Mouse (Mus musculus): ENCODE results near the gene Ttc9b.

Ttc9b gene

DNA sequence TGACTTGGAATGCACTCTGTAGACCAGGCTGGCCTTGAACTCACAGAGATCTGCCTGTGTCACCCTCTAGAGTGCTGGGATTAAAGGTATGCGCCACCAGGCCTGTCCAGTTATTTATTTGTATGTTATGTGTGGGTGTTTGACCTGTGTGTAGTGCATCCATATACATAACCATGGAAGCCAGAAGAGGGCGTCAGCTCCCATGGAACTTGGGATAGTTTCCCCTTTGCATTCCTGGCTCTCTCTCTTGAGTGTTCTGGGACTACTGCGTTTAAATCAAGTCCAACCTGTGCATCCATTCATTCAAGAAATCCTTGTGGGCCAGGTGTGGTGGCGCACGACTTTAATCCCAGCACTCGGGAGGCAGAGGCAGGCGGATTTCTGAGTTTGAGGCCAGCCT lies 7.2 kb upstream of the Ttc9b start:
- DNase-seq = no peak

DNA sequence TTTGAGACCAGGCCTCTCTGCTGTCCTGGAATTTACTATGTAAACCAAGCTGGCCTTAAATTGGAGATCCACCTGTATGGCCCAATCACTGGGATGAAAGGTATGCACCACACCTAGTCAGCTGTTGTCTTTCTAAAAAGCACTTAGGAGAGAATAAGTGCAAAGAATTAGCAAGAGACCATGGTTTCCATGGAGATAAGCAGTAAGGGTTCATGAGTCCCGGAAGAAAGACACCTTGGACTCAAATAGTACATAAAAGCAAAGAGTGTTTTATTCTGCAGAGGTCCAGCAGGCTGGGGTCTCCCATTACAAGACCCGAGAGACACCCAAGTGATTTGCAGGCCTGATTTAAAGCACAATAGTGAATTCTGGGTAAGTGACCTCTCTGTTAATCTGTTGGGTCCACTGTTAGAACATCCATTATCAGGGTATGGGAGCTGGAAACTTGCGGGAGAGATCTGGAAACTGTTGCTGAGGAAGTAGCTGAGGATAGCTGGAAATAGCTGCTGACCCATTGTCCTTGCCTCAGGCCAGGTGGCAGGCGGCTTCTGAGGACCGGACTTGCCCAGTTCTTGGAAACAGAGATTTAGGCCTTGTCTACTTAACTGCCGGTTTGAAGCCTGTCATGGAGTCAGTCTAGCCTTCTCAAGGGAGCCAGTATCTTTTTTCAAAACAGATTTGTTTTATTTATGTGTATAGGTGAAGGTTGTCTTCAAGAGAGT lies 6.3 kb upstream of the Ttc9b start:
- DNase-seq = no peak

DNA sequence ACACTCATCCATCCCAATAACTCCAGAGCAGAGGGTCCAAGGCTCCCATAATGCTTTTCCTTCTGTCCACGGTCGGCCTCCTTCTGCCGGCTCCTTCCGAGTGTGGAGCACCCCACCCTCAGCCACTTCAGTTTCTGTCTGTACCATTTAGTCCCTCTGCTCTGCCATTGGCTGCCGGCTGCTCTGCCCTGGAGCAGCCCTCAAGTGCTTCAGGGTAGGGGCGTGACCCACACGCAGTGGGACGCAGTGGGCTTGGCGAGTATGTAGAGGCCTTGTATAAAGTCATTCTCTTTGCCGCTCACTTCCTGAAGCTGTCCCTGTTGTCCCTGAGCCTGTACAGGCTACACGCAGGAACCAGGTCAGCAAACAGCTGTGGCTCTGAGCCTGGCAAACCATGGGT lies 4.0 kb upstream of the Ttc9b start:
- no peak for DNase-seq

DNA sequence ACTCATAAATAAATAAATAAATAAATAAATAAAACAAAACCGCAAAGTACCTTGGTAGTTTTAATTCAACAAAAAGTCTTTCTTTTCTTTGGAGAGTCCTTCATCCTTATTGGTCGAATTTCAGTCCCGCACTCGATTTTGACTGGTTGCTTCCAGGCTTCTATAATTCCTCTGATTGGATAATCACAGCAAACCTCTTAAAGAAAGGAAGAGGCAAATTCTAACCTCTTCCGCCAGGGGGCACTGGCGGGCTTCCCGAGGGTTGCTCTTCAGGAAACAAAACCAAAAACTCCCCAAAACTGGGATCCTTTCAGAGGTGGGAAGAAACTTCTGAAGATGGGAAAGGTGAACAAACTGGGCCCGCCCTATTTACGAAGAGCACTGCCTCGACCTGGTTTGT lies 2.8 kb upstream of the Ttc9b start:
- peak; percentile 77 to 81 for DNase-seq

DNA sequence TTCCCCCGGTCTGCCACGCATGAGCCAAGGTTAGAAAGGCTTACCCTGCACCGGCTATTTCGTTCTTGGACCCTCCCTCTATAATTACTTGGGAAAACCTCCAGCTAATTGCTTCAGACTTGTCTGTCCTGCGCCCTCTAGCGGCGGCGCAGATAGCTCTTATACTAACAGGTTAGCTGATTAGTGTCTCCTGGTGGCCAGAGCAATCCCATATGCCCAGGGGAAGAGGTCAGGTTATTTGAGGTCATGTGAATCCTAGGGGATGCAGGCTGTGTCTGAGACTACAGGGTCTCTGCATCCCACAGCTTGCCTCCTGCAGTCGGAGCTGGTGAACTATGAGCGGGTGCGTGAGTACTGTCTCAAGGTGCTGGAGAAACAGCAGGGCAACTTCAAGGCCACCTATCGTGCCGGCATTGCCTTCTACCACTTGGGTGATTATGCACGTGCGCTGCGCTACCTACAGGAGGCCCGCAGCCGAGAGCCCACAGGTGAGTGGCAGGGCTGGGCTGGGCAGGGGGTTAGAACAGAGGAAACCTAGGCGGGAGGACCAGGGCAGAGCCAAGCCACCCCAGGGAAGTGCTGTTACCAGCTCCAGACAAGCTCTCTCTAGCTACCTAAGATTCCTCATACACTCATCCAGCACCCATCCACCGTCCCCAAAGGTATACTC lies 1.0 kb downstream of the Ttc9b start:
- peak; percentile 27 to 49 for DNase-seq

DNA sequence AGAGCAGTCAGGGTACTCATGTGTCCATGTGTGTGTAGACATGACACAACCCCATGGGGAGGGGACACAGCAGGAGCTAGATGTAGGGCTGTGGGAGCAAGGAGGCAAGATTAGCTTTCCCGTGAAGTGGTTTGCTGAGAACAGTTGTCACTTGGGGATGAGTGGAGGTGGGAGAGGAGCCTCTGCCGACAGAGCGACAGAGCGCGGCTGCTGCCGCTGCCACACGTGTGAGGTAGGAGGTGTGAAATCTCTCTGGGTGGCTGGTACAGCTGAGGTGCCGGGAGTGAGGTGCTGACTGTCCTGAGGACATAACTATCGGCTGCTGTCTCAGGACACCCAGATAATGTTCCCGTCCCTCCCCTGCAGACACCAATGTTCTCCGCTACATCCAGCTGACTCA lies 1.8 kb downstream of the Ttc9b start:
- DNase-seq = no peak

DNA sequence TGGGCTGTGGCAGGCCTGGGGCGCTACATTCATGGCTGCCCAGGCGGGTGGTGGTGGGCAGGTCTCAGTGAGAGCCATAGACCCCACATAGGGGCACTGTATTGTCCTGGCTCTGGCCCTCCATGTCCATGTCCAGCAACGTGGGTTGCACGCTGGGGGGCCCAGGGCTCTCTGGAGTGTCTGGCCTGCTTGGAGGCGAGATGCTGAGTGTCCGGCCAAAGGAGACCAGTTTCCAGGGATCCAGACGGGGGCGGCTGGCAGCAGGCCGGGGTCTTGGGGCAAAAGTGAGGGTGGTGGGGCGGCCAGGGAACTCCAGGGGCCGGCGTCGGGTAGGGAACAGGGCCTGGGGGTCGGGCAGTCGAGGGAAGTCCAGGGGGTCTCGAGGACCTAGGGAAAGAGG lies 2.9 kb downstream of the Ttc9b start:
- DNase-seq = no peak

DNA sequence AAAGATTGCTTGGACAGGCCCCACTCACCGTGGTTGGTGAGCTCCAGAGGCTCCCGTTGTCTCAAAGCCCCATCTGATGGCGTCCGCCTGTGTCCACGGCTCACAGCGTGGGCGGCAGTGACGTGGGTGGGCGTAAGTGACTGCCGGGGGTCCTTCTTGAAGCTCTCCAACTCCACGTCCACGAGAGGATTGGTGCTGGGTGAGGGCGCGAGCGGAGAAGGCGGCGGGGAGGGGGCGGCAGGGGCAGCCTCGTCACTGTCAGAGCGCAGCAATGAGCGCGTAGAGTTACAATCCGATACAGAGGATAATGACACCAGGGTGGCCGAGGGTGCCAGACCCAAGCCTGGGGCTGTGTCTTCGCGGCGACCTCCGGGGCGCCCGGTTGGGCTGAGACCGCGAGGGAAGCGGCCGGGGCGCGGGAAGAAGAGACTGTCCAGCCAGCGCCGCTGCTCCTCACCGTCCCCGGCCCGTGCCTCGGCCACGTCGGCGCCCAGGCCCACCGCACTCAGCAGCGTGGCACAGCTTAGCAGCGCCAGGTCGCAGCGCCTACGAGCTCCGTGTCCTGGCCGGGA lies 4.2 kb downstream of the Ttc9b start:
- no peak for DNase-seq

DNA sequence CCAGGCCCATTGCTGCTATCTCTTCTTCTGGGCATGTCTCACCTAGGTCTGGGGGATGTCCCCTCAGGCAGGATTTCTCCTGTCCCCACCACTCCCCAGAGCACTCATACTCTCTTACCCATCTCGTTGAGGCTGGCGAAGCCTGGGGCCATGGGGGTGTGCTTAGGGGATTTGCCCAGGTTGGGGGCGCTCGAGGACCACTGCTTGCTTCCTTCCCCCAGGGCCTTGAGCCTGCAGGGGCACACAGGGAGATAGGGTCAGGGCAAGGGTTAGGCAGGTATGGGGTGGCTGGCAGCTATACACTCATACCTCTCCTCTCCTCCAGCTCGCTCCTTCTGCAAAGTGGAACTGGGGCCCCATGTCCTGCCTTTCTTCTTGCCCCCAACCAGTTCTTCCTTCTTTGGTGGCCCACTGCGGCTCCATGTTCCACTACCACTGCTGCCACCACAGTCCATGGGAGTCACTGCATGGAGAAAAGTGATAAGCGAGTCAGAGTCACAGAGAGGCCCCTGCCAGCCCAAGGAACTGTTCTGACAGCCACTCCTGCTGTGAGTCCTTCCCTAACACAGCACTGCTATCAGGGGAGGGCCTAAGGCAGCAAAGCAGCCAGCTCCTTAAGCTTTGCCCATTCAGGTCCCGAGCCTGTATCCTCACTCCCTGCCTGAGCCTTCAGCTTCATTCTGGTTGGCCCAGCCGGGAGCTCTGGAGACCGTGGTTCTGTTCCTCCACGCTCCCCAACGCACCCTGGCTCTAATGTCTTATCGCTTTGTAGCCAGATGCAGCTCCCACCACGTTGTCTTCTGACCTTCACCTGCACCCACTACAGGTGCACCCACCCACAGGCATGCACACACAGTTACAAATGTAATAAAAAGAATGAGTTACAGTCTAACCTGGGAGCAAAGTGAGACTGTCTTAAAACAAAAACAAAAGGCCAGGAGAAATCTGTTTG lies 5.3 kb downstream of the Ttc9b start:
- no peak for DNase-seq

DNA sequence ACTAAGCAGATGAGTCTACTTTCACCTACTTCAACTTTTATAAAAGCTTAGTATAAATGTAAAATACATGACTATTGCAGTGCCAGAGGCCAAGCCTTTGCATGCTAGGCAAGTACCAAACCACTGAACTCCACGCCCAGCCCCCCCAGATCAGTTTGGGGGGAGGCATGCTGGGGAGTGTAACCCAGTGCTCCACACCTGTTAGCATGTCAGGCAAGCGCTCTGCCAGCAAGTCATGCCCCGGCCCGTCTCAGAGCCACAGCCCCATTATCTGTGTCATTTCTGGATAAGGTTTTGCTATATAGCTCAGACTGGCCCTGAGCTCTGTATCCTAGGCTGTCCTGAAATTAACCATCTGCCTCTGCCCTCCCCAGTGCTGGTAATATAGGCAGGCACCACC lies 8.3 kb downstream of the Ttc9b start:
- no peak for DNase-seq

DNA sequence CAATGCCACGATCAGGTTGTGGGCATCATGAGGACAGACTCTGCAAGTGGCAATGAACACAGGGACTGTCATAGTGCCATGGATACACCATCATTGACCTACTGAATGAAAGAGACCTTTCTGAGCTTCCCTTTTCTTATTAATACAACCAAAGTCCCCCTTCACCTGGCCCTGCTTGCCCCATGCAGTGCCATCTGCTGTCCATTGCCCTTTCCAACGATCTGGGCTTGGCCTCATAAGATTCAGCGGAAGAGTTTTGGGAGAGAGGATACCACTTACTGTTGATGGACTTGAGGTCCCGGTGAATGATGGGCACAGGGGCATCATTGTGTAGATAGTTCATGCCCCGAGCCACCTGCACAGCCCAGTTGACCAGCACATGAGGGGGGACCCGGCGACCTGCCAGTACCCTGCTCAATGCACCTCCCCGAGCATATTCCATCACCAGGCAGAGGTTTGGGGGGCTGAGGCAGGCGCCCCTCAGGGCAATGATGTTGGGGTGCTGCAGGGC lies 19.4 kb downstream of the Ttc9b start:
- DNase-seq = no peak

DNA sequence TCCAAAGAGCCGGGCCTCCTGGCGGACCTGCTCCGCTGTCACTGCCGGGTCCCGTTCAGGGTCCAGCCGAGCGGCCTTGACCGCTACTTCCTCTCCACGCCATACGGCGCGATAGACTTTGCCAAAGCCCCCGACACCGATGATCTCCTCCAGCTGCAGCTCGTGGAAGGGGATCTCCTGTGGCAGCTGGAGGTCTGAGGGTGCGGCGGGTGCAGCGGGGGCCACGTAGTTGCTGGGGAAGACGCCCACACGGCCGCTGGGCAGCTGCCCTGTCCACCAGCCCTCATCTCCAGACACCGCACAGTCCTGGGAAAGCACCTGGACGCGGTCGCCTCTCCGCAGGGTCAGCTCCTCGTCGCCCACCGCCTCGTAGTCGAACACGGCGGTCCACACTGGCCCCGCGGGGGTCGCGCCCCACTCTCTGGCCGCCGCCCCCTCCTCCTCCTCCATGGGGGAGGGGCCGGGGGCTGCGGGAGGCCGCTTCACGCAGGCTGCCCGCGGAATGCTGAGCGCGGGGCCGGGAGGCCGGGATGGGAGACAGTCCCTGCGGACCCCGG lies 19.9 kb downstream of the Ttc9b start:
- DNase-seq = peak in 1 of 2 experiments; percentile 16

DNA sequence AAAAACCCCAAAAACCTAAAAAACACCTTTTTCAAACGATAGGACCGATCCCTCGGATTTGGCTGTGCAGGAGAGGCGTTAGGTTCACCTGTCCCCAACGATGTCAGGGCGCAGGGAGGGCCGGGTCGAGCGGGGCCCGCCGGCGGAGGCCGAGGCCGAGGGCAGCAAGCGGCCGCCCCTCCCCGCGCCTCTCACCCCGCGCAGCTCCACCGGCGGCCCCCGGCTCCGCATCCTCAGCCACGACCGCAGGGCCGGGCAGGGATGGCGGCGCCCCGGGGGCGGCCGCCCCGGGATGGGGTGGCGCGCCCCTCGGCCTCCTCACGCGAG lies 20.4 kb downstream of the Ttc9b start:
- no peak for DNase-seq

DNA sequence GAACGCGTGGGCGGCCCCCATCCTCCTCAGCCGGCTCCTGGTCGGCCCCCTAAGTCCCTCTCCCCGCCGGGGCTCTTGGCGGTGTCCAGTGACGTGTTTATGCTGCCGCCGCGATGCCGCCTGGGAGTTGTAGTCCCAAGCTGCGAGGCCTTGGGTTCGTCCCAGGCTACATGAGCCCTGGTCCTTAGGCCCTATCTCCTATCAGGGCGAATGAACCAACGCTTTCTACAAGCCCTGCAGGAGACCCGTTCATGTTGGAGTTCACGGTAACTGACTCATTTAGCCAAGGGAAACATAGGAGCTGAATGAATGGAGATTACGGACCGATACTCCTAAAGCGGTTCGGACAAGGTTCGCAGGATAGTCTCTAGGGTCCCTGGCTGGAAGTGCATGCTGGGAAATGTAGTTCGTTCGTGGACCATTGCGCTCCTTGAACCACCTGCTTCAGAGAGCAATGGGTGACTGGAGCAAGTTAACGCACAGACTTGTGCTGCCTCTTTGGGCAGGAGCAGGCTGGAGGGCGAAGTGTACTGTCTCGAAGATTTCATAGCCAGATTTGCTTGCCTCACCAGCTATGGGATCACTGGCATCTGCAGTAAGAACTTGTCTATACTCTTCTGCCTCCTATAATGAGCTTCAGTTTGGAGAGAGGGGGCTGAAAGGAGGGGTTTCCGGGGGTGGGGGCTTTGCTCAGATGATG lies 21.0 kb downstream of the Ttc9b start, which contains the start of gene Map3k10:
Gene Map3k10 (minus strand): TSS at position 77 of the 700 bp plus-strand sequence.
- DNase-seq = peak; percentile 95

DNA sequence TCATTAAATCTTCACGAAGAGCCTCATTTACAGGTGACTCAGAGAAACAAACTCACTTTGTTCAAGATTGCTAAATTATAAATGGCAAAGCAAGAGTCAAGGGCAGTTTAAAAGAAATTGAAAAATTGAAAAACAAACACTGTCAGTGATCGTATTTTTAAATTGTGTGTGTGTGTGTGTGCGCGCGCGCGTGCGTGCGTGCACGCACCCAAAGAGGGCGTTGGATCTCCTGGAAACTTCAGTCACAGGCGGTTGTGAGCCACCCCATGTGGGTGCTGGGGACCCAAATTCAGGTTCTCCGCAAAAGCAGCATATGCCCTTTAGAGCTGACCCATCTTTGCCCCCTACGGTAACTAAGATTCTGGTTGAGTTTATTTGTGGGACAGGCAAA lies 21.5 kb downstream of the Ttc9b start:
- DNase-seq = no peak

DNA sequence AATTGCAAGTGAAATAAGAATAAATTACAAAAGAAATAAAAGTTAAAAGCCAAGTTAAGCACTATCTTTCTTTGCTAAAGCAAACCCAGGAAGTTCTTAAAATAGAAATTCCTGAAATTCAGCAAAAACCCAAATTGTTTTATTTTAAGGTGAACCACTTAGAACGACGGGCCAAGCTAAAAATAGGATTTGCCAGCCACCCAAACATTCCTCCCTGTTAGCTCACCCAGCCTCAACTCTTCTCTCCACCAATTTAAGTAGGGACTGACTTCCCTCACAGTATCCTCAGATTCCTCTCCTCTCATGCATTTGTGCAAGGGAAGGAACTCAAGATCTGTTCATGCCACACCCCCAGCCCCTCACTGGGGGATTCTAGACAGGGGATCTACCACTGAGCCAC lies 29.5 kb downstream of the Ttc9b start:
- no peak for DNase-seq

DNA sequence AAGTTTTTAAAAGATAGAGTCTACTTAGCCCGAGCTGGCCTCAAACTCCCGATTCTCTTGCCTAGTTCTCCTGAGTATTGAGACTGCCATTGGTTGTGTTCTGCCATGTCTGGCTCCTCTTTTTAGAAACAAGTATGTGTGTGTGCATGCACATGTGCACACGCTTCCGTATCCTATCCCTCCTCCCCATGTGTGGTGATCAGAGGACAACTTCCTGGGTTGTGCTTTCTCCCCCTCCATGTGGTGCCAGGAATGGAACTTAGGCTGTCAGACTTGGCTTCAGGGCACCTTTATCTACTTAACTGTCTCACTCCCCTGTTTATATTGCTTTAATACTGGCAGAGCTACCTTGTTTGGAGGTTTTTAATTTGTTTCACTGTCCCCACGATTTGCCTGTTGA lies 31.5 kb downstream of the Ttc9b start:
- no peak for DNase-seq

DNA sequence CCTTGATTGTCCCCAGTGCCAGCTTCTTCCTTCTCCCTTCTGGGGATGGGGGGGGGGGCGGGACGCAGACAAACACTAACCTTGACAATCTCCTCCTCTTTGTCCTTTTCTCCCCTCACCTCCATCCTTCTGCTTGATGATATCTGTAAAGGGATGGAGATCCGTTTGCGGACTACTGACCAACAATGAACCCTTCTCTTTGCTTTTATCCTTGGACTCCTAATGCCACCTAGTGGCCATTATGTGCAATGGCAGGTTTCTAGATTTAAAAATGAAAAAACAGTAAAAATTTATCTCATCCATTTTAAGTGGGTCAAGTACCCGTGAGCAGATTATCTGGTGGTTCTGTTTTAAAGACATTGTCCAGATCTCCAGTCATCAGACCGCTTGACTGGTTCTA lies 32.0 kb downstream of the Ttc9b start:
- peak; percentile 18 to 30 for DNase-seq

DNA sequence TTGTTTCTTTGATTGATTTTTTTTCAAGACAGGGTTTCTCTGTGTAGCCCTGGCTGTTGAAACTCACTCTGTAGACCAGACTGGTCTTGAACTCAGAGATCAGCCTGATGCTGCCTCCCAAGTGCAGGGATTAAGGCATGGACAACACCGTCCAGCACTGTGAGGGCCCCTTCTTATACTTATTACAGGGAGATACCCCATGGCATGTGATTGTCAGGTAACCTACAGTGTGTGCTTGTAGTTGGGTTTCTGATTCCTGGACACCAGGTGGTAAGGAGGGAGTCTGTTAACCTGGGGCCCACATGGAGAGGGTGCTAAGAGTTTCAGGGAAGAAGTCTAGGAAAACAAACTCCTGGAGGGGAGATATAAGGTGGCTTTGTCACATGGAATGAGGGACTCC lies 33.3 kb downstream of the Ttc9b start:
- DNase-seq = no peak

DNA sequence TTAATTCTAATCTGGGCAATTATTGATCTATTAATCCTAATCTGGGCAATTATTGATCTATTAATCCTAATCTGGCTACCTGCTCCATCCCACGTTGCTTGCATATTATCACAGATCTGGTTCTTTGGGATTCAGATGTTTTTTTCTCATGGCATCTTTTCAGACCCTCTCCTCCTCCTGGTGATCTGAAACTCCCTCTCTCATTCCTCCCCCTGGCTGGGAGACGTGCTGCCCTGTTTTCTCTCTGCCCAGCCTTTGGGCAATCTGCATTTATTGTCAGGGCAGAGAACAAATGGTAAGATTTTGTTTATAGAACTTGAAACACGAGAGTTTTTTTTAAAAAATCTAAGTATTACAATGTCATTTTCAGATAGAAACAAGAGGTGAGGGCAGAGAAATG lies 34.1 kb downstream of the Ttc9b start:
- DNase-seq = no peak

DNA sequence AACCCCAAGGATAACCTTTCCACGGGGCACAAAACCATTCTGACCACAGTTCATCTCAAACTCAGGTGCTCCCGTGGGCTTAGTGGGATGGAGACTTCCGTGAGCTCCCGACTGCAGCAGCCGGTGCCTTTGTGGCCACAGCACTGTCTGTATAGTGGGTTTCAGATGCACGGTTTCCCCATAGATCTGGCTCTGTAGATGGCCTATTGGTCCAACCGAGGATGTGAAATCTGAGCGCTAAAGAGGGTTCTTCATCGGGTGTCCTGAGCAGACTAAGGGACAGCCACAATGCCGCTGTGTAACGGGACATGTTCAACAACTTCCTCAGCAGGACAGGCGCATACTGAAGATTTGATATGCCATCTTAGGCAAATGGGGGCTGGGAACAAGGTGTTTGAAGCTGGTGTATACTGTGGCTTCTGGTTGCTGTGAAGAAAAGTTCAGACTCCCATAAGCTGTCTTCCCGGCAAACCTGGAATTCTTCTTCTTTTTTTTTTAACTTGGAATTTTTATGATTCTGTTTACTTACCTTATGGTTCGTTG lies 34.6 kb downstream of the Ttc9b start:
- no peak for DNase-seq
